Mouse (Mus musculus) liver, embryonic 12.5 days (tissue): ENCODE measurements around the gene Gli1. TPM values are rescaled to one million over a fixed set of nuclear protein-coding genes. Genes with fewer than 3 reads are reported as not detected.

ENCODE experiments used
- ATAC-seq: fragments of 200-750 bp; cut with Nextera tagmentation; 2 replicates; pipeline ENCODE4 v1.8.0; 2017; ENCODE audit warnings: moderate number of reproducible peaks, mild to moderate bottlenecking, moderate library complexity
- H3K27ac ChIP-seq: fragments of 300-500 bp; sonication (generic); 2 replicates; pipeline ENCODE4 v1.5.1; 2016; ENCODE audit warnings: mild to moderate bottlenecking
- H3K27me3 ChIP-seq: fragments of 300-500 bp; sonication (generic); replicated peaks from 2 replicates; pipeline ENCODE4 v1.6.1; 2016; ENCODE audit warnings: mild to moderate bottlenecking, moderate library complexity
- H3K36me3 ChIP-seq: fragments of 300-500 bp; sonication (generic); 2 replicates; pipeline ENCODE4 v1.6.1; 2016; ENCODE audit warnings: mild to moderate bottlenecking, moderate library complexity
- H3K4me1 ChIP-seq: fragments of 300-500 bp; sonication (generic); 2 replicates; pipeline ENCODE4 v1.6.1; 2016
- H3K4me2 ChIP-seq: fragments of 300-500 bp; sonication (generic); 2 replicates; pipeline ENCODE4 v1.6.1; 2016; ENCODE audit warnings: mild to moderate bottlenecking, moderate library complexity
- H3K4me3 ChIP-seq: fragments of 300-500 bp; sonication (generic); 2 replicates; pipeline ENCODE4 v1.5.1; 2016; ENCODE audit warnings: mild to moderate bottlenecking, moderate library complexity
- H3K9ac ChIP-seq: fragments of 300-500 bp; sonication (generic); 2 replicates; pipeline ENCODE4 v1.6.1; 2016; ENCODE audit warnings: mild to moderate bottlenecking, moderate library complexity
- H3K9me3 ChIP-seq: fragments of 300-500 bp; sonication (generic); replicated peaks from 2 replicates; pipeline ENCODE4 v1.6.1; 2016; ENCODE audit warnings: mild to moderate bottlenecking, moderate library complexity
- WGBS: fragments of 180-500 bp; shearing (Covaris S2); methylation state at CpG from one replicate; pipeline ENCODE4 v1.1.7; 2016; ENCODE audit not compliant: insufficient replicate concordance; 5-methylcytosine and 5-hydroxymethylcytosine counted together
- polyA plus RNA-seq: library from polyadenylated mRNA; unstranded; fragments of >200 nt; fragmentation: Nextera tagmentation; extraction: Ambion mirVana; gene quantifications from 2 replicates; pipeline ENCODE4 v1.2.1, GENCODE M21; 2016

Gene Gli1
- polyA plus RNA-seq, 1 experiment from 2014 or later, result 1.1 TPM

GRCm38 (mm10) chr10:127327461-127328145 lies 14.2 kb downstream of the Gli1 start:
- Histone ChIP-seq H3K27me3 (peaks cover 52% of the 10 kb centered on the region), H3K9ac (no peak overlapping the region), H3K4me3 (no peak overlapping the region; the same call in 1 of the 2 replicates), H3K36me3 (peaks cover 20% of the 10 kb centered on the region), H3K27ac (no peak overlapping the region), H3K9me3 (no peaks in the 10 kb centered on the region), H3K4me1 (peaks cover 76% of the 10 kb centered on the region), H3K4me2 (peak overlapping the region; percentile 90)
- WGBS, result 71% methylated on average over 18 of the region's 18 CpGs
- no peak for ATAC-seq

GRCm38 (mm10) chr10:127326828-127327227 lies 14.9 kb downstream of the Gli1 start:
- Histone ChIP-seq H3K27ac (no peak overlapping the region), H3K9me3 (no peaks in the 10 kb centered on the region), H3K4me3 (peak overlapping the region; percentile 63), H3K36me3 (peaks cover 20% of the 10 kb centered on the region), H3K9ac (peak overlapping the region; percentile 75), H3K4me1 (peaks cover 72% of the 10 kb centered on the region), H3K27me3 (peaks cover 51% of the 10 kb centered on the region), H3K4me2 (peak overlapping the region; percentile 90)
- 13% methylated on average over 29 of the region's 29 CpGs for WGBS
- no peak; the same call in 1 of the 2 replicates for ATAC-seq

DNA sequence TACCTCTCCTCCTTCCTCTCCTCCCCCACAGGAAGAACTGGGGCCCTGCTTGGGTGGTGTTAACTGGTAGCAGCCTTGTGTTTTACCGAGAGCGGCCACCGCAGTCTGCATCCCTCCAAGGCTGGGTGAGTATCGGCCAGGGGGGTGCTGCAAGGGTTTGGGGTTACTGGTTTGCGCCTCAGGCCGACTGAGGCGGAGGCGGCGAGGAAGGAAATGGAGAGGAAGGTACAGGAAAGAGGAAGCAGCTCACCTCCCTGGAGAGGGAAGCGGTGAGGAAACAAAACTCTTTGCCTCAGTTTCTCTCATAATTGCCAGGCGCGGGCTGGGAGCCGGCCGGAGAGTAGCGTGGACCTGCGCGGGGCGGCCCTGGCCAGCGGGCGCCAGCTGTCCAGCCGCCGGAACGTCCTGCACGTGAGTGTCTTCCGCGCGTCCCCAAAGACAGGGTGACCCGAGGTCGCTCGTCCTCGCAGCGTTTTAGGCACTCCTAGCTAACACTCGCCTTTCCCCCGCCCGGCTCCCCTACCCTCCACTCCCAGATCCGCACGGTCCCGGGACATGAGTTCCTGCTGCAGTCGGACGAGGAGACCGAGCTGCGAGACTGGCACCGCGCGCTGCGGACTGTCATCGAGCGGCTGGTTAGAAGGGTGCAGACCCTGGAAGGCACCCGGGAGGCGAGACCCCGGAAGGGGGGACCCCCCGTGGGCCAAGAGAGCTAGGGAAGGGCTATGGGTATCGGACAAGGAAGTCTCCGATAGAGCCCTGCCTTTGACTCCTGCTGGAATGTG lies 15.6 kb downstream of the Gli1 start:
- peak overlapping the region; percentile 90 for H3K4me2 ChIP-seq
- H3K9ac ChIP-seq, result peak overlapping the region; percentile 75
- ATAC-seq, result peak; percentile 48
- peak overlapping the region; percentile 63 for H3K4me3 ChIP-seq
- peak overlapping the region; percentile 48; the same call in 1 of the 2 replicates for H3K27ac ChIP-seq
- WGBS, result under 1% methylated on average over 54 of the region's 54 CpGs
- H3K4me1 ChIP-seq, result peaks cover 68% of the 10 kb centered on the region
- peaks cover 46% of the 10 kb centered on the region for H3K27me3 ChIP-seq
- no peaks in the 10 kb centered on the region for H3K9me3 ChIP-seq
- H3K36me3 ChIP-seq, result peaks cover 20% of the 10 kb centered on the region

DNA sequence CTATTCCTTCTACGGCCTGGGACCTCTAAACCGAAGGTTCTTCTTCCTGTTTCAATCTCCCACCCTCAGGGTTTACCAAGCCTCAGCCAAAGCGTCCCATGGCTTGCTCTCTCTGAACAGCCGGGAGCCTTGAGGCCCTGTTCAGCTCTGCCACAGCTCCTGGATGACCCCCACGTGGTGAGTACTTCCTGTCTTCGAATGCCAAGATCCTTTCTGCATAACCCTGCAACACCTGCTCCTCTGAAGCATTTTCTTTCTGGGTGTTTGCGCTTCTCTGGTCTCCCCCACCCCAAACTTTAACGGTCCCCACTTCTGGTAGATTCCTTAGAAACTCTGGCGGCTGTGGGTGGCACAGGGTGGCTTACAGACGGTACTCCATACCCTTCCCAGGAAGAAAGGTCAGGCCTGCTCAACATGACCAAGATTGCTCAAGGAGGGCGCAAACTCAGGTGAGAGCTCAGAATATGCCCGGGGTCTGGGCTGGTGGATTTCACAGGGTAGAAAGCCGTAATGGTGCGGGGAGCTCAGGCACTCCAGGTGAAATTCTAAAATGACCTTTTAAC lies 16.2 kb downstream of the Gli1 start:
- ATAC-seq, result 0 out of 2 replicates have a peak, but pooled peaks have one; percentile 10
- H3K27ac ChIP-seq, result peak overlapping the region; percentile 48; the same call in 1 of the 2 replicates
- H3K9ac ChIP-seq, result peak overlapping the region; percentile 75
- H3K36me3 ChIP-seq, result peaks cover 20% of the 10 kb centered on the region
- H3K4me1 ChIP-seq, result peaks cover 61% of the 10 kb centered on the region
- 16% methylated on average over 14 of the region's 14 CpGs for WGBS
- H3K4me3 ChIP-seq, result peak overlapping the region; percentile 63
- no peaks in the 10 kb centered on the region for H3K9me3 ChIP-seq
- peak overlapping the region; percentile 90 for H3K4me2 ChIP-seq
- H3K27me3 ChIP-seq, result peaks cover 46% of the 10 kb centered on the region

DNA sequence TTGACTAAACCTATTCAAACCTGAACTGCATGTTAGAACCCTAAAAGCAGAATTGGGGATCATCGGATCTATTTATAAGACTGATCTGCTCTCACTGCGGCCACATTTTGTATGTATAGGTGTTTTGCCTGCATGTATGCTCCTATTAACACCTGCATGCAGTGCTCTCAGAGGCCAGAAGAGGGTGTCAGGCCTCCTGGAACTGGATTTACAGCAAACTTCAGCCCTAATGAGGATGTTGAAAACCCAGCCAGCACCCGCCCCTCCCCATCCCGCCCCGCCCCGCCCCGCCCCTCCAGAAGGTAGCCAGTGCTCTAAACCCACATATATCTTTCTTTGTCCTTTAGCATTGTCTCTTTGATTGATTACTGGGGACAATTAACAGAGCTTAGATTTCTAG lies 17.3 kb downstream of the Gli1 start:
- peak overlapping the region; percentile 36; the same call in 1 of the 2 replicates for H3K4me3 ChIP-seq
- peaks cover 55% of the 10 kb centered on the region for H3K4me1 ChIP-seq
- H3K36me3 ChIP-seq, result peaks cover 18% of the 10 kb centered on the region
- H3K27me3 ChIP-seq, result peaks cover 46% of the 10 kb centered on the region
- peak overlapping the region; percentile 90 for H3K4me2 ChIP-seq
- 6% methylated on average over 7 of the region's 7 CpGs for WGBS
- no peak overlapping the region for H3K9ac ChIP-seq
- ATAC-seq, result peak; percentile 59
- H3K27ac ChIP-seq, result no peak overlapping the region
- H3K9me3 ChIP-seq, result no peaks in the 10 kb centered on the region

DNA sequence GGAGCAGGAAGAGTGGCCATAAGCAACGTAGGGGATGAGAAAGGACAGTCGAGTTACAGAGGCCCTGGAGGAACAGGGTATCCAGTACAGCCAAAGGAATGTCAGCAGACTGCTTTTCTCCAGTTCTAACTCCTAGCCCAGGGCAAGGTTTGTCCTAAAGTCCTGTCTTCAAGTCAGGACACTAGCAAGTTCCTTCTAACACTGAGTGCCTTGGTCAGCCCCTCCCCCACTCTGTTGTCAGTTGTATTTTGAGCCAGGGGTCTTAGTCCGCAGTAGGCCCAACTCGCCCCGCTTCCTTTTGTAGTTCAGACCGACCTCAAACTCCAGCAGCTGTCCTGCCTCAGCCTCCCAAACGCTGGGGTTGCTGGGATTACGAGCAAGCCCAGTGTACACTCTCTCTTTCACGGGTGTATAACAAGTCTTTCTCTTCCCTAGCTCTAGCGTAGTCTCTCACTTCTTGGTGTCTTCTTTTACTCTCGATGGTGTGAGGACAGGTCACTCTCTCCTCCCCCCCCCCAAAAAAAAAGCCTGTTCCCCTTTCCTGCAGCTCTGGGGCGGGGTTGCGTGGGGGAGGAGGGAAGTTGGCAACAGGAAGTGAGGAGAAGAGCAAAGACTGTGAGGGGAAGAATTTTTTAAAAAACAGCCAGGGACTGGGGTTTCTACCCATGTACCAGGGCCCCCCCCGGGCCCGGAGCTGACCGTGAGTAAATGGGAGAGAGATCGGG lies 18.5 kb downstream of the Gli1 start:
- Histone ChIP-seq H3K4me1 (peaks cover 55% of the 10 kb centered on the region), H3K27ac (peak overlapping the region; percentile 47; the same call in 1 of the 2 replicates)

GRCm38 (mm10) chr10:127322669-127323068 lies 19.1 kb downstream of the Gli1 start:
- Histone ChIP-seq H3K4me1 (peaks cover 59% of the 10 kb centered on the region), H3K36me3 (0 out of 2 replicates have a peak, but pooled peaks cover 5% of the 10 kb centered on the region), H3K4me2 (peak overlapping the region; percentile 90), H3K27ac (no peak overlapping the region), H3K27me3 (peaks cover 39% of the 10 kb centered on the region), H3K4me3 (no peak overlapping the region), H3K9me3 (no peaks in the 10 kb centered on the region), H3K9ac (no peak overlapping the region)
- WGBS, result 45% methylated on average over 4 of the region's 4 CpGs
- no peak for ATAC-seq

More for the DNA sequence above, 18.5 kb downstream of the Gli1 start:
- peak overlapping the region; percentile 36 for H3K4me3 ChIP-seq
- WGBS, result 27% methylated on average over 17 of the region's 17 CpGs
- no peak for ATAC-seq
- H3K27me3 ChIP-seq, result peaks cover 45% of the 10 kb centered on the region
- H3K9me3 ChIP-seq, result no peaks in the 10 kb centered on the region
- 0 out of 2 replicates have a peak, but pooled peaks cover 7% of the 10 kb centered on the region for H3K36me3 ChIP-seq
- peak overlapping the region; percentile 17; the same call in 1 of the 2 replicates for H3K9ac ChIP-seq
- H3K4me2 ChIP-seq, result peak overlapping the region; percentile 90

DNA sequence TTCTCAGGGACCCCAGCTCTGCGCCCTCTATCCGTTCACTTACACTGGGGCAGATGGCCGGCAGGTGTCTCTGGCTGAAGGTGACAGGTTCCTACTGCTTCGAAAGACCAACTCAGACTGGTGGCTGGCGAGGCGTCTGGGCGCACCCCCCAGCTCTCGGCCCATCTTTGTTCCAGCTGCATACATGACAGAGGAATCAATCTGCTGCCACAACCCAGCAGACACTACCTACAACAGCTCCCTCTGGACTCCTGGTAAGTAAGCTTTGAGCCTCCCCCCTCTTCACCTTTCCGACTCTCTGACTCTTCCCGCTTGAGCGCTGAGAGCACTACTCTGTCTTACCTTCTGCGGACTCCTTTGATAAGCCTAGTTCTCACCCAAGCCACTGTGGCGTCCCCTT lies 19.6 kb downstream of the Gli1 start:
- no peak overlapping the region for H3K4me3 ChIP-seq
- ATAC-seq, result no peak
- H3K9me3 ChIP-seq, result no peaks in the 10 kb centered on the region
- no peak overlapping the region for H3K27ac ChIP-seq
- 0 out of 2 replicates have a peak, but pooled peaks cover under 1% of the 10 kb centered on the region for H3K36me3 ChIP-seq
- H3K9ac ChIP-seq, result no peak overlapping the region
- no peak overlapping the region for H3K4me2 ChIP-seq
- peaks cover 59% of the 10 kb centered on the region for H3K4me1 ChIP-seq
- H3K27me3 ChIP-seq, result peaks cover 34% of the 10 kb centered on the region
- 68% methylated on average over 13 of the region's 13 CpGs for WGBS

DNA sequence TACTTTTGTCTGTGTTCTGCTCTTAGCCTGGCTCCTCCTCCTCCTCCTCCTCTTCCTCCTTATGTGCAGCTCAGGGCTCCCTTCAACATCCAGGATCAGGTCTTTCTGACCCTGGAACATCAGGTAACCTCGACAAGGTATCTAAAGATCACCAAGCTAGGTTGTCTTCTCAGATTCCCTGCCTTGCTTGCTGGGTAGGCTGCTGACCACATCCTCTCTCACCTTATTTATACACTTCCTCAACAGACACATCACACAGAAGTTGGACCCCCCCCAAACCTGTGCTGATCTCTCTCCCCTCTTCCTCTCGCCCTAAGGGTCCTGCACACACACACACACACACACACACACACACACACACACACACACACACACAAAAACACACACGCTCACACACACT lies 20.2 kb downstream of the Gli1 start, which contains the start of gene Arhgap9:
Arhgap9 (plus strand) TSS at position 344 of the 400 bp plus-strand sequence.
- no peak within 1 kb of the TSS for H3K4me2 ChIP-seq
- H3K27ac ChIP-seq, result no peak within 1 kb of the TSS
- H3K36me3 ChIP-seq, result no peaks in the 10 kb centered on the region
- no peak within 1 kb of the TSS for H3K4me3 ChIP-seq
- WGBS, result 58% methylated on average over 3 of the region's 3 CpGs
- H3K9me3 ChIP-seq, result no peaks in the 10 kb centered on the region
- no peak within 1 kb of the TSS for H3K9ac ChIP-seq
- H3K27me3 ChIP-seq, result peaks cover 28% of the 10 kb centered on the region
- peaks cover 59% of the 10 kb centered on the region for H3K4me1 ChIP-seq
- ATAC-seq, result no peak

GRCm38 (mm10) chr10:127319969-127320368 lies 21.8 kb downstream of the Gli1 start:
- Histone ChIP-seq H3K9ac (no peak overlapping the region), H3K4me3 (no peak overlapping the region), H3K36me3 (no peaks in the 10 kb centered on the region), H3K27me3 (peaks cover 13% of the 10 kb centered on the region; the same call in 1 of the 2 replicates), H3K9me3 (no peaks in the 10 kb centered on the region), H3K27ac (no peak overlapping the region), H3K4me1 (peaks cover 47% of the 10 kb centered on the region), H3K4me2 (no peak overlapping the region)
- 78% methylated on average over 7 of the region's 7 CpGs for WGBS
- no peak for ATAC-seq

DNA sequence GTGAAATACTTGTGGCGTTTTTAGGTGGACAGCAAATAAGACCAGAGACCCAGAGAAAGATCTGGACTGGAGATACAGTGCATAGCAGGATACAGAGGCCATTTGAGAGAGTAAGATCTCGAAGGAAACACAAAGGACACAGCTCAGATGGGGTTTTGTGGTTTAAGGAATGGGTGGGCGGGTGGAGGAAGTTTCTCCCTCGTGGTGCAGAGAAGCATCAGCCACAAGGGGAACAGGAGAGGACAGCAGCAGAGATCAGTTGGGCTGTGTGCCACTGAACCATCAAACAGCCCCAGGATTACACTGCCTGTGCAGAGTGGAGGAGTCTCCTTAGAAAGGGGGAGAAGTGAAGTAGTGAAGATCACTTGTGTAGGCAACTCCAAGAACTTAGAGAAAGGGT lies 23.8 kb downstream of the Gli1 start:
- H3K27ac ChIP-seq, result peak overlapping the region; percentile 52; the same call in 1 of the 2 replicates
- no peaks in the 10 kb centered on the region for H3K36me3 ChIP-seq
- H3K4me1 ChIP-seq, result peaks cover 32% of the 10 kb centered on the region
- no peaks in the 10 kb centered on the region for H3K9me3 ChIP-seq
- H3K4me2 ChIP-seq, result no peak overlapping the region
- 0 out of 2 replicates have a peak, but pooled peaks have one; percentile 16 for ATAC-seq
- H3K9ac ChIP-seq, result no peak overlapping the region
- H3K27me3 ChIP-seq, result peaks cover 10% of the 10 kb centered on the region; the same call in 1 of the 2 replicates
- H3K4me3 ChIP-seq, result no peak overlapping the region
- 23% methylated on average over 4 of the region's 4 CpGs for WGBS
